Mouse (Mus musculus): ENCODE data around the gene Cpa2.

Cpa2 gene

GRCm38 (mm10) chr6:30541009-30541799 is at the start of gene Cpa2:
Gene Cpa2, plus strand, starts transcription at chr6:30541582.
- no peak for DNase-seq

- no peak for DNase-seq
Measured at GRCm38 (mm10) chr6:30499049-30499448, 42.3 kb upstream of the Cpa2 start.

GRCm38 (mm10) chr6:30508824-30509223 is 32.6 kb upstream of the Cpa2 start:
- DNase-seq = no peak

- peak; percentile 99 for DNase-seq
Measured at GRCm38 (mm10) chr6:30509265-30510239, 31.8 kb upstream of the Cpa2 start, which contains the start of the genes Tmem209 and Ssmem1. Gene Tmem209, minus strand, starts transcription at chr6:30509783. Gene Ssmem1, plus strand, starts transcription at chr6:30509849.

GRCm38 (mm10) chr6:30510291-30510690 is 31.1 kb upstream of the Cpa2 start:
- DNase-seq = no peak

GRCm38 (mm10) chr6:30514242-30514641 is 27.1 kb upstream of the Cpa2 start:
- DNase-seq = no peak

GRCm38 (mm10) chr6:30520400-30520799 is 21.0 kb upstream of the Cpa2 start:
- DNase-seq = no peak

- DNase-seq = peak; percentile 11
Measured at GRCm38 (mm10) chr6:30525456-30526332, 15.7 kb upstream of the Cpa2 start.

GRCm38 (mm10) chr6:30526586-30527515 is 14.5 kb upstream of the Cpa2 start:
- peak; percentile 37 for DNase-seq

GRCm38 (mm10) chr6:30528800-30529199 is 12.6 kb upstream of the Cpa2 start:
- no peak for DNase-seq

- DNase-seq = peak; percentile 47
Measured at GRCm38 (mm10) chr6:30535340-30535739, 6.0 kb upstream of the Cpa2 start.

GRCm38 (mm10) chr6:30538240-30538639 is 3.1 kb upstream of the Cpa2 start:
- DNase-seq = no peak

GRCm38 (mm10) chr6:30538800-30539199 is 2.6 kb upstream of the Cpa2 start:
- no peak for DNase-seq

- DNase-seq = no peak
Measured at GRCm38 (mm10) chr6:30542277-30542676, 895 bp downstream of the Cpa2 start.

GRCm38 (mm10) chr6:30543077-30543476 is 1.7 kb downstream of the Cpa2 start:
- no peak for DNase-seq

GRCm38 (mm10) chr6:30543851-30544250 is 2.5 kb downstream of the Cpa2 start:
- no peak for DNase-seq

GRCm38 (mm10) chr6:30545689-30546088 is 4.3 kb downstream of the Cpa2 start:
- no peak for DNase-seq

GRCm38 (mm10) chr6:30546571-30547273 is 5.3 kb downstream of the Cpa2 start:
- no peak for DNase-seq

GRCm38 (mm10) chr6:30547274-30547645 is 5.9 kb downstream of the Cpa2 start:
- no peak for DNase-seq

- no peak for DNase-seq
Measured at GRCm38 (mm10) chr6:30547656-30548306, 6.4 kb downstream of the Cpa2 start.

Data from kidney, adult 18-20 months (tissue).